Mouse (Mus musculus): Measurements from ENCODE around the gene Gm43951. TPM values are rescaled to one million over a fixed set of nuclear protein-coding genes. Genes with fewer than 3 reads are reported as not detected.

Gene Gm43951
- polyA plus RNA-seq, 1 experiment = 0.03 TPM

- no peak for TF ChIP-seq GATA1 (IDR thresholded peaks at IDR 0.05; ENCODE audit: low read length)
- no peak for TF ChIP-seq TAL1 (IDR thresholded peaks at IDR 0.05; ENCODE audit: low read length)
- Histone ChIP-seq H3K27me3 (ENCODE audit: control insufficient read depth) (no peaks in the 10 kb centered on the region), H3K4me1 (ENCODE audit: control insufficient read depth) (peaks cover 33% of the 10 kb centered on the region), H3K4me3 (replicated peaks) (peak within 1 kb of the TSS; percentile 85), H3K36me3 (ENCODE audit: control insufficient read depth) (peaks cover 31% of the 10 kb centered on the region), H3K9me3 (ENCODE audit: control insufficient read depth, low read length) (no peaks in the 10 kb centered on the region)
These were observed 679 bp upstream of the Gm43951 start, which contains the start of the genes 4933427D14Rik and Txndc17 for GRCm38 (mm10) chr11:72207204-72207833. 4933427D14Rik (minus strand) TSS chr11:72207459. Txndc17 (plus strand) TSS chr11:72207547.

DNA sequence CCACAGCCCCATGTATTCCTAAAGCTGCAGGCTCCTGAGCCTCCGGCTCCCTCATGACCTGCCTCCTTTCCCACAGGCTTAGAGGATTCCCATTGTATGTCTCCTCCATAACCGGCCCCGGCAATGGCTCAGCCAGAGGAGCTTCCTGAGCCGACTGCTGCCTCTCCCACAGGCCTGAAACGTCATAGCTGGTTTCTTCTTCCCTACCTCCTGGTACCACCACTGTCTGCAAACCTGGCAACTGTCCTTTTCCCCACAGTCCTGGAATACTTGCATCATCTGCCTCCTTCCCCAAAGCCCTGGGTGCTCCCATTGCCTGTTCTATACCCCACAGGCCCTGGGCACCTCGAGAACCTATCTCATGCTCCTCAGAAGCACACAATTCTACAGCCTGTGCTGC is 1.4 kb downstream of the Gm43951 start:
- H3K9me3 ChIP-seq (ENCODE audit: control insufficient read depth, low read length) = no peaks in the 10 kb centered on the region
- TF ChIP-seq GATA1 (IDR thresholded peaks at IDR 0.05; ENCODE audit: low read length) = no peak
- no peak for TF ChIP-seq TAL1 (IDR thresholded peaks at IDR 0.05; ENCODE audit: low read length)
- H3K27me3 ChIP-seq (ENCODE audit: control insufficient read depth) = no peaks in the 10 kb centered on the region
- peaks cover 33% of the 10 kb centered on the region for H3K4me1 ChIP-seq (ENCODE audit: control insufficient read depth)
- no peak overlapping the region for H3K4me3 ChIP-seq (replicated peaks)
- peaks cover 18% of the 10 kb centered on the region for H3K36me3 ChIP-seq (ENCODE audit: control insufficient read depth)

- H3K4me1 ChIP-seq (ENCODE audit: control insufficient read depth) = peaks cover 33% of the 10 kb centered on the region
- H3K9me3 ChIP-seq (ENCODE audit: control insufficient read depth, low read length) = no peaks in the 10 kb centered on the region
- H3K4me3 ChIP-seq (replicated peaks) = no peak overlapping the region
- TF ChIP-seq TAL1 (IDR thresholded peaks at IDR 0.05; ENCODE audit: low read length) = no peak
- no peak for TF ChIP-seq GATA1 (IDR thresholded peaks at IDR 0.05; ENCODE audit: low read length)
- H3K27me3 ChIP-seq (ENCODE audit: control insufficient read depth) = no peaks in the 10 kb centered on the region
- peaks cover 9% of the 10 kb centered on the region for H3K36me3 ChIP-seq (ENCODE audit: control insufficient read depth)
These were observed 3.2 kb downstream of the Gm43951 start for GRCm38 (mm10) chr11:72203440-72203839.

- Histone ChIP-seq H3K4me3 (replicated peaks) (no peak overlapping the region), H3K36me3 (ENCODE audit: control insufficient read depth) (peaks cover 25% of the 10 kb centered on the region), H3K4me1 (ENCODE audit: control insufficient read depth) (no peaks in the 10 kb centered on the region), H3K9me3 (ENCODE audit: control insufficient read depth, low read length) (no peaks in the 10 kb centered on the region), H3K27me3 (ENCODE audit: control insufficient read depth) (no peaks in the 10 kb centered on the region)
- no peak for TF ChIP-seq GATA1 (IDR thresholded peaks at IDR 0.05; ENCODE audit: low read length)
- no peak for TF ChIP-seq TAL1 (IDR thresholded peaks at IDR 0.05; ENCODE audit: low read length)
These were observed 10.1 kb downstream of the Gm43951 start for GRCm38 (mm10) chr11:72196506-72196905.

- peaks cover 37% of the 10 kb centered on the region for H3K36me3 ChIP-seq (ENCODE audit: control insufficient read depth)
- no peak for TF ChIP-seq GATA1 (IDR thresholded peaks at IDR 0.05; ENCODE audit: low read length)
- TF ChIP-seq TAL1 (IDR thresholded peaks at IDR 0.05; ENCODE audit: low read length) = no peak
- no peak overlapping the region for H3K4me3 ChIP-seq (replicated peaks)
- no peaks in the 10 kb centered on the region for H3K4me1 ChIP-seq (ENCODE audit: control insufficient read depth)
- H3K9me3 ChIP-seq (ENCODE audit: control insufficient read depth, low read length) = no peaks in the 10 kb centered on the region
- H3K27me3 ChIP-seq (ENCODE audit: control insufficient read depth) = no peaks in the 10 kb centered on the region
These were observed 12.4 kb downstream of the Gm43951 start for GRCm38 (mm10) chr11:72194259-72194658.

- TF ChIP-seq TAL1 (IDR thresholded peaks at IDR 0.05; ENCODE audit: low read length) (no peak), GATA1 (IDR thresholded peaks at IDR 0.05; ENCODE audit: low read length) (no peak)
- no peaks in the 10 kb centered on the region for H3K9me3 ChIP-seq (ENCODE audit: control insufficient read depth, low read length)
- no peaks in the 10 kb centered on the region for H3K4me1 ChIP-seq (ENCODE audit: control insufficient read depth)
- H3K4me3 ChIP-seq (replicated peaks) = no peak overlapping the region
- H3K36me3 ChIP-seq (ENCODE audit: control insufficient read depth) = peaks cover 39% of the 10 kb centered on the region
- H3K27me3 ChIP-seq (ENCODE audit: control insufficient read depth) = no peaks in the 10 kb centered on the region
These were observed 15.8 kb downstream of the Gm43951 start for GRCm38 (mm10) chr11:72190857-72191256.

DNA sequence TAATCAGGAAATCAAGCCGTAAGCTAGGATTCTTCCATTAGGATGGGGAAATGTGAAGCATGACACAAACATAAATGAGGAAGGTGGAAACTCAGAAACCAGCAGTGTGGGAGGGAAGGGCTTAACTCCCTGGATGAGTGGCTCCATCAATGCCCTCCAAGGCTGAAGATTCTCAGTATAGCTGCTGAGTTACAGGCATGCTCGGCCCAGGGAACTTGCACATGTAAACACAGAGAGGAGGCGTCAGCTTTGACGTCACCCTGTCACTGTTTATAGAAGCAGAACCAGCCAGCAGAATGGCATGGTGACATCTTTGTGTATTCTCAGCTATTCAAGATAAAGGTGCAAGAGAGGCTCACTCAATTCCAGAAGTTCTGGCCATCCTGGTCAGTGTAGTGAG is 22.4 kb downstream of the Gm43951 start:
- Histone ChIP-seq H3K9me3 (ENCODE audit: control insufficient read depth, low read length) (no peaks in the 10 kb centered on the region), H3K4me1 (ENCODE audit: control insufficient read depth) (no peaks in the 10 kb centered on the region), H3K36me3 (ENCODE audit: control insufficient read depth) (peaks cover 27% of the 10 kb centered on the region), H3K27me3 (ENCODE audit: control insufficient read depth) (no peaks in the 10 kb centered on the region), H3K4me3 (replicated peaks) (no peak overlapping the region)
- TF ChIP-seq GATA1 (IDR thresholded peaks at IDR 0.05; ENCODE audit: low read length) = no peak
- TF ChIP-seq TAL1 (IDR thresholded peaks at IDR 0.05; ENCODE audit: low read length) = no peak

- no peaks in the 10 kb centered on the region for H3K27me3 ChIP-seq (ENCODE audit: control insufficient read depth)
- no peaks in the 10 kb centered on the region for H3K4me1 ChIP-seq (ENCODE audit: control insufficient read depth)
- peaks cover 22% of the 10 kb centered on the region for H3K36me3 ChIP-seq (ENCODE audit: control insufficient read depth)
- H3K9me3 ChIP-seq (ENCODE audit: control insufficient read depth, low read length) = no peaks in the 10 kb centered on the region
- no peak overlapping the region for H3K4me3 ChIP-seq (replicated peaks)
- TF ChIP-seq GATA1 (IDR thresholded peaks at IDR 0.05; ENCODE audit: low read length) (no peak), TAL1 (IDR thresholded peaks at IDR 0.05; ENCODE audit: low read length) (no peak)
These were observed 25.5 kb downstream of the Gm43951 start for GRCm38 (mm10) chr11:72181136-72181535.

DNA sequence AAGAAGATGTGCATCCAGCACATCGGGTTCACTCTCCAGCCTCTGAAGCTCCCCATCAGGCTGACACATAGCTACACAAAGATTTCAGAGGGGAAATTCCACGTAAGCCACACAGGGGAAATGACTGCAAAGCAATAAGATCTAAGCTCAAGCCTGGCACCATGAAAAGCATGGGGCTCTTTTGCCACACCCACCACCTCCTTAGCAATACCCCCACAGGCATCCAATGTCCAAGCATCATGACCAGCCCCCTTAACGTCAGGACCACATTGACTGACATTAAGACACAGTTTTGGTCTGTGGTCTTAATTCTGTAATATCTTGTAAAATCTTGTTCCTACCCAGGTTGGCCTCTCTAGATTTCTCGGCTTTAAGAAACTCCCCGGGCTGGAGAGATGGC is 26.1 kb downstream of the Gm43951 start:
- peaks cover 25% of the 10 kb centered on the region for H3K36me3 ChIP-seq (ENCODE audit: control insufficient read depth)
- H3K27me3 ChIP-seq (ENCODE audit: control insufficient read depth) = no peaks in the 10 kb centered on the region
- no peaks in the 10 kb centered on the region for H3K4me1 ChIP-seq (ENCODE audit: control insufficient read depth)
- TF ChIP-seq TAL1 (IDR thresholded peaks at IDR 0.05; ENCODE audit: low read length) (no peak), GATA1 (IDR thresholded peaks at IDR 0.05; ENCODE audit: low read length) (no peak)
- H3K4me3 ChIP-seq (replicated peaks) = no peak overlapping the region
- H3K9me3 ChIP-seq (ENCODE audit: control insufficient read depth, low read length) = no peaks in the 10 kb centered on the region

GRCm38 (mm10) chr11:72176553-72176952 is 30.1 kb downstream of the Gm43951 start:
- peaks cover 38% of the 10 kb centered on the region for H3K36me3 ChIP-seq (ENCODE audit: control insufficient read depth)

More at GRCm38 (mm10) chr11:72176553-72176952, 30.1 kb downstream of the Gm43951 start:
- Histone ChIP-seq H3K4me1 (ENCODE audit: control insufficient read depth) (no peaks in the 10 kb centered on the region), H3K27me3 (ENCODE audit: control insufficient read depth) (no peaks in the 10 kb centered on the region), H3K4me3 (replicated peaks) (no peak overlapping the region), H3K9me3 (ENCODE audit: control insufficient read depth, low read length) (no peaks in the 10 kb centered on the region)
- TF ChIP-seq GATA1 (IDR thresholded peaks at IDR 0.05; ENCODE audit: low read length) = no peak
- no peak for TF ChIP-seq TAL1 (IDR thresholded peaks at IDR 0.05; ENCODE audit: low read length)
